Mouse (Mus musculus): ENCODE data around the gene Stk11ip.
A peak's percentile ranks its signal among the peaks of the same experiment; 100 is the strongest.

Stk11ip gene

DNA sequence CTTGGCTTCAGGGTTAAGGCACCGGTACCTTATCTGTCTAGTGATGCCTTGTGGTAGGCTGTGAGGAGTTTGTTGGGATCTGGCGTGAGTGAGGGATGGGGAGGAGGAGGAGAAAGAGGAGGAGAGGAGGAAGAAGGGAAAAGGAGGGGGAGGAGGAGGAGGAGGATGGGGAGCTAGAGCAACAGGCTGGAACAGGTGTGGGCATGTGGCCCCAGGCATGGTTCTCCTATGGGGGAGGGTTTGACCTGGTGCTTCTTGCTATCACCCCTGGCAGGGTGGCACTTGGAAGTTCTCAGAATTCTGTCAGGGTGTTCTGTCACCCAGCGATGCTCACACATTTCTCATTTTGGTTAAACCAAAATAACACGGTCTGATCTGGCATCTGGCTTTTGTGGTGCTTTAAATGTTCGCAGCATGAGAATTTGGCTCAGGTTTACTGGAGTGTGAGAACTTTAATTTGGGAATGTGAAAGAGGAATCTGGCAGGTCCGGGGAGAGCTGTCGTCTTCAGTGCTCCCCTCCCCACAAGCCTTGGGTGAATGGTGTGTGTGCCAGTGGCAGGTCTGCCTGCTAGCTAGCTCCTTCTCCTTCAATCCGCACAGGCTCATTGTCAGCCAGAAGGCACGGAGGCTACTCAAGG is 34.9 kb downstream of the Stk11ip start:
- peaks cover 37% of the 10 kb centered on the region for H3K27me3 ChIP-seq (ENCODE audit: insufficient read depth, low read length)
- no peaks in the 10 kb centered on the region for H3K9me3 ChIP-seq (ENCODE audit: low read length)
- H3K36me3 ChIP-seq (ENCODE audit: insufficient read depth, low read length) = peaks cover 17% of the 10 kb centered on the region
- TF ChIP-seq NANOG (IDR thresholded peaks at IDR 0.05; ENCODE audit: borderline replicate concordance, low read length) = no peak
- no peak for TF ChIP-seq POU5F1 (IDR thresholded peaks at IDR 0.05; ENCODE audit: borderline replicate concordance, low read length)
- no peak for TF ChIP-seq CTCF (conservative IDR thresholded peaks at IDR 0.05; ENCODE audit: low read length)
- peaks cover 69% of the 10 kb centered on the region for H3K4me1 ChIP-seq (replicated peaks; ENCODE audit: low read depth, low read length)
- peak overlapping the region; percentile 61 for H3K4me3 ChIP-seq (replicated peaks; ENCODE audit: low read length)

DNA sequence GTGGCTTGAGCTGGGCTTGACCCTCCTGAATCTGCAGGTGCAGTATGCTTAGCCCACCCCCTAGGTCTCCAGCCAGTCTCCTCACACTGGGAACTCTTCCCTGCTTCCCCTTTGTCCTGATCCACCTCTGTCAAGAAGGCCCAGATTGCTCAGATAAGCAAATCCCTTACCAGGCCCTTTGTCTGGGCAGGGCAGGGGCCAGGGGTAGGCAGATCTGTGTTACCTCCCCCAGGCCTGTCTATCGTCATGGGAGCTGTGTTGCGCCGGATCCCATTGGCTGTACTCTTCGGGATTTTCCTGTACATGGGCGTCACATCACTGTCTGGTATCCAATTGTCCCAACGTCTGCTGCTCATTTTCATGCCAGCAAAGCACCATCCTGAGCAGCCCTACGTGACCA is 35.7 kb downstream of the Stk11ip start:
- Histone ChIP-seq H3K9me3 (ENCODE audit: low read length) (no peaks in the 10 kb centered on the region), H3K4me3 (replicated peaks; ENCODE audit: low read length) (peak overlapping the region; percentile 61), H3K36me3 (ENCODE audit: insufficient read depth, low read length) (peaks cover 17% of the 10 kb centered on the region; the same call in 1 of the 2 replicates), H3K27me3 (ENCODE audit: insufficient read depth, low read length) (peaks cover 30% of the 10 kb centered on the region), H3K4me1 (replicated peaks; ENCODE audit: low read depth, low read length) (peaks cover 74% of the 10 kb centered on the region)
- no peak for TF ChIP-seq CTCF (conservative IDR thresholded peaks at IDR 0.05; ENCODE audit: low read length)
- no peak for TF ChIP-seq POU5F1 (IDR thresholded peaks at IDR 0.05; ENCODE audit: borderline replicate concordance, low read length)
- no peak for TF ChIP-seq NANOG (IDR thresholded peaks at IDR 0.05; ENCODE audit: borderline replicate concordance, low read length)

DNA sequence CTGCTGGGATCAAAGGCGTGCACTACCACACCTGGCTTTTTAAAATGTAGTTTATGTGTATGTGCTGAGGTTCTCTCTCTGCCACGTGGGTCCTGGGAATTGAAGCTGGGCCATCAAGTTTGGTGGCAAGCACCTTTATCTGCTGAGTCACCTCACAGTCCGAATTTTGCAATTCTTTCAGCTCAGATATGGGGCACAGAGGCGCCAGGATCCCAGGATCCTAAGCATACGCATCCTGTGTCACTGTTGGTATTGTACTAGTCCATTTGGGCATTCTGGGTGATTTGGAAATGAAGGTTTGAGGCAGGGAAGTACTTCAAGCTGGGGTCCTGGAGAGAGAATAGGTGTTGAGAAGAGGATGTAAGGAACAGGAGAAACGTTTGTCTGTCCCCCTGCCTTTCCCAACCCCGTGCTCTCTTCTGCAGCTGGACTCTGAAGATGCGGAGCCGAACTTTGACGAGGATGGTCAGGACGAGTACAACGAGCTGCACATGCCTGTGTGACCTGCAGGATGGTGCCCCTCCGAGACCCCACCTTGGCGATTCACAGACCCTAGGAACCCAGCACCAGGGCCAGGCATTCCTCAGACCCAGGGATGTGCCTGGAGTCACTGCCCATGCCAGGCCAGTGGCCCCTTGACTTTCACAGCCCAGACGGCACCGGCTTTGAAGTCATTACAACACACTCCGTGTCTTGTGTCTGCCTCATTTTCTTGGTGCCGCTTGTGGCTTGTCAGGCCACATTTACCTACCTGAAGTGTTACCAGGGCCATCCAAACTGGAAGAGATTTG is 37.3 kb downstream of the Stk11ip start:
- TF ChIP-seq NANOG (IDR thresholded peaks at IDR 0.05; ENCODE audit: borderline replicate concordance, low read length) (no peak), POU5F1 (IDR thresholded peaks at IDR 0.05; ENCODE audit: borderline replicate concordance, low read length) (no peak), CTCF (conservative IDR thresholded peaks at IDR 0.05; ENCODE audit: low read length) (no peak)
- H3K4me3 ChIP-seq (replicated peaks; ENCODE audit: low read length) = no peak overlapping the region
- H3K36me3 ChIP-seq (ENCODE audit: insufficient read depth, low read length) = peaks cover 8% of the 10 kb centered on the region; the same call in 1 of the 2 replicates
- H3K4me1 ChIP-seq (replicated peaks; ENCODE audit: low read depth, low read length) = peaks cover 63% of the 10 kb centered on the region
- H3K9me3 ChIP-seq (ENCODE audit: low read length) = peaks cover 9% of the 10 kb centered on the region
- H3K27me3 ChIP-seq (ENCODE audit: insufficient read depth, low read length) = peaks cover 20% of the 10 kb centered on the region

DNA sequence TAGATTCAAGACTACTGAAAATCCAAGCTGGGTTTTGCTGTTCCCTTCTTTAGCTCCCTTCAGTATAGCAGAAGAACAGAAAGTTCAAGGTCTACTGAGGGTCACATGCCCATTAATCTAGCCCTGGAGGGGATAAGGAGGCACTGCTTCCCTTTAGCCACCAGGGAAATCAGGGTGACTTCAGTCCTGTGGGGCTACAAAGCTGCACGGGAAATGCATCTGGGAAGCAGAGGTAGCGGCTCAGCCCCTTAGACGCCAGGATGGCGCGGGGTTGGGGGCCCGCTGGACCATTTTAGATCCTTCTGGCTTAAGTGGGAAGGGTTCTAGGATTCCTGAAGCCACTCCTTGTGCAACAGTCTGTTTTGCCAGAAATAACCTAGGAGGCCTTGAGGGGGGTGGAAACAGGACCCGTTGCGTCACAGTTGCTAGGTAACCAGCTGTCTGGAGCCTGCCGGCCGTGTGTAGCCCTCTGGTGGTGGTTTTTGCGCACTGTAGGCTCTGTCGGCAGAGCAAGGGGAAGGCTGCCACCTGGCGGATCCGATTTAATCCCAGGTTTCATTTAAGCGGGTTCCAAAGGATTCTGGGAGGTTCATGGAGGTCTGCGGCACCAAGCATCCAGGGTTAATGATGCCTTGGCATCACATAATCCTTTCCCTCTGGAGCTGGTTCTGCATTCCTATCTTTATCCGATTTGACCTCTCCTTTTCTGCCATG is 38.0 kb downstream of the Stk11ip start:
- TF ChIP-seq NANOG (IDR thresholded peaks at IDR 0.05; ENCODE audit: borderline replicate concordance, low read length) (no peak), CTCF (conservative IDR thresholded peaks at IDR 0.05; ENCODE audit: low read length) (peak; percentile 99)
- H3K27me3 ChIP-seq (ENCODE audit: insufficient read depth, low read length) = peaks cover 19% of the 10 kb centered on the region
- peaks cover 8% of the 10 kb centered on the region; the same call in 1 of the 2 replicates for H3K36me3 ChIP-seq (ENCODE audit: insufficient read depth, low read length)
- H3K4me3 ChIP-seq (replicated peaks; ENCODE audit: low read length) = peak overlapping the region; percentile 58
- peaks cover 55% of the 10 kb centered on the region for H3K4me1 ChIP-seq (replicated peaks; ENCODE audit: low read depth, low read length)
- H3K9me3 ChIP-seq (ENCODE audit: low read length) = peaks cover 10% of the 10 kb centered on the region

DNA sequence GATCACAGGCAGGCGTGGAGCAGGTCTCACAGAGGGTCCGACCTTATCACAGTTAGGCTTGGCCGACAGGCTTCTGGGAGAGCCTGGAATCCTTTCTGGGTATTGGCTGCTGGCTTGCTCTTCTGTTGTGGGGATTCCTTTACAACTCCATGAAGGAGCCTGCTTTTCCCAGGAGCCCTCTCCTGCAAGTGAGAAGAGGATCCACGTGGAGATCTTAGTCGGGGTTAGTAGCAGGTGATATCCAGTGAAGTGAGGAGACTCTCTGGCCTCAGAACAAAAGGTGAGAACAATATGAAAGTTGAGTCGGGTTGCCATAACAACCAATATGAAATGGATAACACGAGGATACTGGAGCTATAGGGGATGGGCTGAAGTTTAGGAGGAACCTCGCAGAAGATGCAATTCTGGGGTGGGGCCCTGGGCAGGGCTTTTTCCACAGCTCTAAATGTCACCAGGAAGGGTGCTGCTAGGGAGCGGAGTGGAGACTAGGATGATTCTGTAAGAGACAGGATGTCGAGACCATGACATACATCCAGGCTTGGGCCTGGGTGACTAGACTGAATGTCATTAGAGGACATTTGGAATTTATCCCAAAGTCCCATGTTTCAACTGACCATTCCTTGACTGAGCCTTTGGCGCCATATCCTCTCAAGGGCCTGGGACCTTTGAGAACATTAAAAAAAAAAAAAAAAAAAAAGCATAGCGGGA is 39.0 kb downstream of the Stk11ip start:
- Histone ChIP-seq H3K36me3 (ENCODE audit: insufficient read depth, low read length) (peaks cover 5% of the 10 kb centered on the region; the same call in 1 of the 2 replicates), H3K9me3 (ENCODE audit: low read length) (peaks cover 10% of the 10 kb centered on the region), H3K27me3 (ENCODE audit: insufficient read depth, low read length) (peaks cover 13% of the 10 kb centered on the region; the same call in 1 of the 2 replicates), H3K4me3 (replicated peaks; ENCODE audit: low read length) (peak overlapping the region; percentile 58), H3K4me1 (replicated peaks; ENCODE audit: low read depth, low read length) (peaks cover 54% of the 10 kb centered on the region)
- TF ChIP-seq POU5F1 (IDR thresholded peaks at IDR 0.05; ENCODE audit: borderline replicate concordance, low read length) (no peak), CTCF (conservative IDR thresholded peaks at IDR 0.05; ENCODE audit: low read length) (no peak), NANOG (IDR thresholded peaks at IDR 0.05; ENCODE audit: borderline replicate concordance, low read length) (no peak)

DNA sequence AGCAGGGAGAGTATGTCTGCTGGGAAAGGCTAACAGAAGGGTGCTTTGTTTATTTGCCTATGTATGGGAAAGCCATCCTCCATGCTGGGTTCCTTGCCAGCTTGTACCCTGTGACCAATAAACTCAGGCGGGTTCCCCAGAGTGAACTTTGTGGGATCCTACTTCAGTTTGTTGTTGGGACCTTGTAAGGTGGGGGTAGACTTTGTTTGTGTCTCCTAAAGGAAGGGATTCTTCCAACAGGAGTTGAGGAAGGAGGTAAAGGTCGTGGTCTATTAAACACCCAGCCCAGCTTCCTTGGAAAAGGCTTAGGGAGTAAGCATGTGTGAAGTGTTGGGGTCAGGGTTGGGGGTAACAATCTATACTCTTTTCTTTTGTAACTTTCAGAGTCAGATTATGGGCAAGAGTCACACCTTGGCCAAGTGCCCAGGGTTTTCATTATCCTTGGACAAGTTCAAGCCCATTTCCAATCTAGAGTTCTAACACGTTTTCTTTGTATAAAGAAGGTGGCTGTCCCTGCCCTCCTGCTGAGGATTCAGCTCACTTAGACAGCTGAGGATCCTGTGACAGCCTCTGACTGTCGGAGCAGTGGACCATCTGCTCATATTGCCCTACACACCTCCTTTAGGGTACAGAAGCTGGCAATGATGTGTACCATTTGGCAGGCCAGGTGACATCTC is 40.0 kb downstream of the Stk11ip start:
- Histone ChIP-seq H3K27me3 (ENCODE audit: insufficient read depth, low read length) (peaks cover 6% of the 10 kb centered on the region; the same call in 1 of the 2 replicates), H3K36me3 (ENCODE audit: insufficient read depth, low read length) (peaks cover 5% of the 10 kb centered on the region; the same call in 1 of the 2 replicates), H3K9me3 (ENCODE audit: low read length) (peaks cover 10% of the 10 kb centered on the region), H3K4me3 (replicated peaks; ENCODE audit: low read length) (no peak overlapping the region), H3K4me1 (replicated peaks; ENCODE audit: low read depth, low read length) (peaks cover 56% of the 10 kb centered on the region)
- TF ChIP-seq CTCF (conservative IDR thresholded peaks at IDR 0.05; ENCODE audit: low read length) = no peak
- TF ChIP-seq POU5F1 (IDR thresholded peaks at IDR 0.05; ENCODE audit: borderline replicate concordance, low read length) = no peak
- TF ChIP-seq NANOG (IDR thresholded peaks at IDR 0.05; ENCODE audit: borderline replicate concordance, low read length) = no peak

DNA sequence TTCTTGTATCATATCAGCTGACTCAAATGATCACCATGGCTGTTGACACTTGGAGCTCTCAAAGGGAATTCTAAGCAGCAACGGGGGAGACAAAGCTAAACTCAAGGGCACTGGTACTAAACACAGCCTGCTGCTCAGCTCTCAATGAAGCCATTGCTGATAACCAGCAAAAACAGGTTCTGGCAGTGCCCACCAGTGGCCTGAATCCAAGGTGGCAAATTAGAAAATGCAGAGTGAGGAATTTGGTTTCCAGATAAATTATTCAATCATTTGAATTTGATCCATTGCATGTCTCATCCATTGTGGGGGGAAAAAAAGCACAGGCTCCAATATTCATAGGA is 40.5 kb downstream of the Stk11ip start:
- Histone ChIP-seq H3K9me3 (ENCODE audit: low read length) (peaks cover 10% of the 10 kb centered on the region), H3K36me3 (ENCODE audit: insufficient read depth, low read length) (peaks cover 5% of the 10 kb centered on the region; the same call in 1 of the 2 replicates), H3K4me1 (replicated peaks; ENCODE audit: low read depth, low read length) (peaks cover 51% of the 10 kb centered on the region), H3K4me3 (replicated peaks; ENCODE audit: low read length) (no peak overlapping the region), H3K27me3 (ENCODE audit: insufficient read depth, low read length) (peaks cover 6% of the 10 kb centered on the region; the same call in 1 of the 2 replicates)
- no peak for TF ChIP-seq POU5F1 (IDR thresholded peaks at IDR 0.05; ENCODE audit: borderline replicate concordance, low read length)
- no peak for TF ChIP-seq CTCF (conservative IDR thresholded peaks at IDR 0.05; ENCODE audit: low read length)
- no peak for TF ChIP-seq NANOG (IDR thresholded peaks at IDR 0.05; ENCODE audit: borderline replicate concordance, low read length)

All from E14TG2a.4 (cell line).